Mouse (Mus musculus) neutrophil, adult 5-6 weeks (primary cell): Measurements from ENCODE around the gene Lss. TPM values are rescaled to one million over a fixed set of nuclear protein-coding genes. Genes with fewer than 3 reads are reported as not detected.

Source experiments
- ATAC-seq: fragments of 151-379, 151-347 bp; 2 replicates; pipeline ENCODE4 v1.8.0; 2017; ENCODE audit warnings: mild to moderate bottlenecking, moderate TSS enrichment; ENCODE audit not compliant: insufficient number of reproducible peaks, poor library complexity, low FRiP score, severe bottlenecking; ENCODE audit errors: extremely low read depth
- total RNA-seq: library from RNA; stranded (forward); fragments of 200-1000 nt; gene quantifications from 2 replicates; pipeline ENCODE4 v1.2.3, GENCODE M21; 2017

Gene Lss
- total RNA-seq, 1 experiment from 2014 or later, result 4.1 TPM

DNA sequence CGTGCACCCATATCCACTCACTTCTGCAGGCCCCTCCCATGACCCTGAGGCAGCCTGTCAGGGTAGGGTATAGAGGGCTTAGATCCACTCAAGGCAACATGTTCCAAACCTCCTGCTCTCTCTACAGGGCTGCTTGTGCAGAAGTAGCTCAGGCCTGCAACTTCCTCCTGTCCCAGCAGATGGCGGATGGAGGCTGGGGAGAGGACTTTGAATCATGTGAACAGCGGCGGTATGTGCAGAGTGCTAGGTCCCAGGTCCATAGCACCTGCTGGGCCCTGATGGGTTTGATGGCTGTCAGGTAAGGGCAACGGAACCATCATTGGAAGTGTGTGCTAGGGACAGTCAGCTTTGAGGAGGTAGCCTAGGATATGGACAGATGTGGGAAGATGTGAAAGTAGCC lies 19.1 kb downstream of the Lss start:
- no peak for ATAC-seq

- ATAC-seq, result no peak
Measured at GRCm38 (mm10) chr10:76551556-76551955, 20.2 kb downstream of the Lss start.

DNA sequence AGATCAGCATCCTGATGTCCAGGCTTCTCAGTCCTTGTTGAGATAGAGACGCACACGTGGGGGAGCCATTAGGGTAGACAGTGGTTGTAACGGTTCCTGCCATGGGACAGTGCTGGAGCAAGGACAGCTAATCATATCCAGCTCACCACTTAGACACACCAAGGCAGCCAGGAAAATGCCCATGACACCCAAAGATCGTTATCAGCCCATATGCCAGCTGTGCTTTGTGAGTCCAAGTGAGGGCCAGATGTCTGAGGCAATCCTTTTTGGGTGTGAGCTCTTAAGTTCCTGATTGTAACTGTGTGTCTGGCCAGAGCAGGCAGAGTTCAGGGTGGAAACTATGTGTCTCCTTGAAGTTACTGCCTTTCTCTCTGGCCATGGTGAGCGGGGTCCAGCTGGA lies 22.7 kb downstream of the Lss start:
- ATAC-seq, result no peak

- no peak for ATAC-seq
Measured at GRCm38 (mm10) chr10:76561972-76562371, 30.6 kb downstream of the Lss start, which contains the start of gene Spatc1l. Gene Spatc1l, plus strand, starts transcription at chr10:76562272.

DNA sequence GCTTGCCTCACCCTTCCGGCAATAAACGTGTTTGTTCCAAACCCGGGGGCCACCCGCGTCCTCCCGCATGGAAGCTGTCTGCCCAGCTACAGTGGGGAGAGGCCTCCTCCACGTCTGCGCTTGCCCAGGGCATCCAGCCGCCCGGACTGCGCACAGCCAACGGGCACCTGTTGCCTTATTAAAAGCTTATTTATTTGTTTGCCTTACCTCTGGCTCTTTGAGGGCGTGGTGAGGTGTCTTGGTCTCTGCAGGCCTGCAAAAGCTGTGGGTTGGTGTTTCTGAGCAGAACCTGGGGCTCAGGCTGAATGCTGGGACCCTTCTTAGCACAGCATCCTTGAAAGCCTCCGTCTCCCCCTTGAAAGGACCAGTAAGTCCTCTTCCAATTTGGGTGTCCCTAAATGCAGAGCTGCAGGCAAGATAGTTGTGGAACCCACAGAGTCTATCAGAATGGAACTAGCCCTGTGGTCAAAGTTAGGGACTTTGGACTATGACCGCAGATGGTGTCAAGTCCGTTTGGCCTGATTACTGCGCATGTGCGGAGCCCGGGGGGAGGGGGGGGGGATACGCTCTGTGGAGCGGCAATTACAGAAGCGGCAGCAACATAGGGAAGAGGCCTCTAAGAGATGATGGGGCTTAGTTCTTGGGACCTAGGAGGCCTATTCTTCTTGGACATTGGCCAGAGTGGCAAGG lies 38.8 kb downstream of the Lss start:
- ATAC-seq, result no peak

DNA sequence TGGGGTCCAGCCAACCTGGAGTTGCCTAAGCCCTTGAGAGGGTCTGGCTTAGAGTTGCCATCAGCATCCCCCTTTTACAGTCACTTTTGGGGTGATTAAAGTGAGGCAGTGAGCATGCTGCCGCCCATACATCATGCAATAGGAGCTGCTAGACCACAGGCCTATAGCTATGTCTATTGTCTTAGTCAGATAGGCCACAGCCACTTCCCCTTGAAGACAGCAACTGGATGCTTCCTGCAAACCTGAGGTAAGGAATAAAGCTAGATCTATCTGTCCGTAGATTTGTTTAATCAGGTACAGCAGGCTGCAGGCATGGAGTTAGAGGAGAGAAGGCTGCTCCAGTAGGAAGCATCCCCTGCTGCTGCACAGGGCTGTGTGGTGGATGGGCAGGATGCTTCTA lies 39.7 kb downstream of the Lss start:
- ATAC-seq, result no peak

DNA sequence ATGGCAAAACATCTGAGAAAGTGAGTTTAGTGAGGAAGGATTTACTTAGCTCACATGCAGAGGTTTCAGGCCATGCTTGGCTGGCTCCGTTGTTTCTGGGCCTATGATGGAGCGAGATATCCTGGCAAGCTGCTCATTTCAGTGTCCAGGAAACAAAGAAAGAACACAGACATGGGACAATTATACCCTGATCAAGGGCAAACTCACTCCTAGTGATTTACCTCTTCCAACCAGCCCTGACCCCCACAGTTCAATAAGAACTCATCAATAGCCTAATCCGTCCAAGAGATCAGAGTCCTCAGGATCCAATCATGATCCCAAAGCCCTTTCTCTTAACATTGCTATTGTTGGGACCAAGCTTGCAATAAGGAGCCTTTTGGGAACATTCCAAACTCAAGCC lies 40.8 kb downstream of the Lss start:
- no peak for ATAC-seq

DNA sequence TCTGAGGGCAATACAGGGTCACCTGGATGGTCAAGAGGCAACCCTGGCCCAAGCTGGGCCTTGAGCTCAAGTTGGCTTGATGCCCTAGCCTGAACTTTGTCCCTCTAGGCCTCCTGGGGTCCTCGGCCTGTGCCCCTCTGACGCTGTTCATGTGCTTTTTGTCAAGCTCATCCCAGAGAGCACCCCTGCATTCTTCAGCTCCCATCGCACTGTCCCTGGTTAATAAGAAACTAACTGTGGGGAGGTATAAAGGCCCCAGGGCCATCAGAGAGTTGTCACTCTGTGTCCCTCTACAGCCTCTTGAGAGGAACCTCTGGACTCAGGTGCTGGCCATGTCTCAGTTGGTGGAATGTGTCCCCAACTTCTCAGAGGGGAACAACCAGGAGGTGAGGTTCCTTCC lies 44.0 kb downstream of the Lss start, which contains the start of gene Ftcd:
Gene Ftcd (plus strand): TSS at position 275 of the 400 bp plus-strand sequence.
- no peak for ATAC-seq

GRCm38 (mm10) chr10:76576920-76577319 lies 45.5 kb downstream of the Lss start:
- no peak for ATAC-seq

DNA sequence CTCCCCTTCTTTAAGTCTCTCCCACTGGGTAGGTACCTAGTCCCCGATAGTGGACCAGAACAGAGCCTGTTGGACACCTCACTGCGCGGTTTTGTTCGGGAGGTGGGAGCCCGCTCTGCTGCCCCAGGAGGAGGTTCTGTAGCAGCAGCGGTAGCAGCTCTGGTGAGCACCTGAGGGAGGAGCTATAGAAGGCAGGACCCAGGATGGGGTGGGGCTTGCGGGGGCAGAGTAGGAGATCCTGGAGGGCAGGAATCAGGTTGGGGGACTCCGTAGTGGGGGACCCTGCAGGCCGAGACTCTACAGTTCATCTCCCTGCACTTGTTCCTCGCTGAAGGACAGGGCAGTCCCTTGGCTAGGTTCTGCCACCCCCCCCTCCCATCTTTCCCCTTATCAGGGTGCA lies 52.8 kb downstream of the Lss start:
- no peak for ATAC-seq

GRCm38 (mm10) chr10:76586190-76586589 lies 54.8 kb downstream of the Lss start:
- no peak for ATAC-seq

DNA sequence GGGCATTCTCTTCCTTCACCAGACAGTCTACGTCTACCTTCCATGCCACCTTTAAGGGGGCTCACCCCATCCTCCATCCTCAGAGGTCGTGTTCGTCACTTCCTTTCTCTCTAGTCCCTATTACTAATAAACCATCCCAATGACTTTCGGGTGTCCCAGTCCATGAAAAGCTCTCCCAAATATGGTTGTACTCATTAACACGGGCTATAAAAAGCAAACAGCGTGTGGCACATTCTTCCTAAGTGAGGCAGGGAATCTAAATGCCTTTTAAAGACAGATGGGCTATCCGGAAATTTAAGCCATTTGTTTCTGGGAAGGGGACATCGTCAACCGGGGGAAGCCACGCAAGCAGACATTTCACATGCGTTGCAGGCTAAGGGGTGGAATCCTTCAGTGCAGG lies 58.8 kb downstream of the Lss start:
- no peak for ATAC-seq

DNA sequence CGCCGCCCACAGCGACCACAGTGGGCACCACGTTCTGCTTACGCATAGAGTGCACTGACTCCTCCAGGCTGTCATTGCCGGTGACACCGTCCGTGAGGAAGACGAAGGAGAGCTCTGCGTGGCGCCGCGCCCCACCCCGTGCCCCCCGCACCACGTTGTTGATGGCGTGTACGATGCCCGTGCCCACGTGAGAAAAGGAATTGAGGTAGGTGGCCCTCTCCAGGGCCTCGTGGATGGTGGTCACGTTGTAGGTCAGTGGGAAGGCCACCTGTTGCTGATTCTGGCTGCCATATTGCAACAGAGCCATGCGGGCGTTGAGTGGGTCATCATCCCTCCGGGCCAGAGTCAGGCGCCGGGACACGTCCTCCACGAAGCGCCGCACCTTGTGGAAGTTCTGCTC lies 65.0 kb downstream of the Lss start:
- ATAC-seq, result no peak

DNA sequence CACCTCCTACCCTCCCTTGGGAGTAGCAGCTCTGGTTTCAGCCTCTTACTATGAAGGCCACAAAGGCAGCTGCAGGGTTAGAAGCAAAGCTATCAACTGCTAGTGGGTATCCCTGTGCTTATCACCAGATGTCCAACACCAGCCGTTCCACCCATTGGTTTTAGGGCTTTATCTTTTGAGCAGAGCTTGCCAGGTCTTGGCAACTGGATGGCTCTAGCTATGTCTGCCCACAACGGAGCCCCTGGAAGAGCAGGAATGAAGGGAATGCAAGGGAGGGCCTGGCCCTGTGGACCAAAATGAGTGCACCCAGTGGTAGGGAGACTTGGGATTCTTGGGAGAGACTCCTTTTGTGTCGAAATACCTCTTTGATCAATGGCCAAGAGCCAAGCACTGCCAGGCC lies 71.3 kb downstream of the Lss start:
- no peak for ATAC-seq

Other genes starting within 250 kb of the Lss start
- gene Dip2a, start 186.3 kb upstream of the Lss start, total RNA-seq, result 3.2 and 3.8 TPM in 2 replicates
- 14.8 and 16.1 TPM in 2 replicates for gene AC141477.1, start 91.1 kb upstream of the Lss start, total RNA-seq
- gene Pcnt, start 88.8 kb upstream of the Lss start, total RNA-seq, result 46.9 and 50.8 TPM in 2 replicates
- not detected in 2 replicates for gene 2610028H24Rik, start 82.5 kb upstream of the Lss start, total RNA-seq
- 76.0 and 89.6 TPM in 2 replicates for gene Mcm3ap, start 62.7 kb upstream of the Lss start, total RNA-seq
- 2.4 and 3.8 TPM in 2 replicates for gene Ybey, start 62.5 kb upstream of the Lss start, total RNA-seq
- gene Spatc1l, start 30.7 kb downstream of the Lss start, total RNA-seq, result not detected in 2 replicates
- gene Ftcd, start 44.1 kb downstream of the Lss start, total RNA-seq, result not detected in 2 replicates
- gene Col6a2, start 92.0 kb downstream of the Lss start, total RNA-seq, result not detected in 2 replicates
- gene Col6a1, start 194.6 kb downstream of the Lss start, total RNA-seq, result not detected in 2 replicates